Mouse (Mus musculus) limb, embryonic 11.5 days (tissue): Measurements from ENCODE around the gene Ccdc8. TPM values are rescaled to one million over a fixed set of nuclear protein-coding genes. Genes with fewer than 3 reads are reported as not detected.
A peak's percentile ranks its signal among the peaks of the same experiment; 100 is the strongest.

Experiments used
- ATAC-seq: fragments of 200-750 bp; cut with Nextera tagmentation; 2 replicates; pipeline ENCODE4 v1.8.0; 2017; ENCODE audit warnings: low read depth; ENCODE audit not compliant: insufficient number of reproducible peaks, low FRiP score, low TSS enrichment
- DNase-seq: peaks from one replicate; pipeline ENCODE4 v3.0.0-alpha.2; 2015; ENCODE audit warnings: low spot score
- H3K27ac ChIP-seq: fragments of 300-500 bp; sonication (generic); replicated peaks from 2 replicates; pipeline ENCODE4 v1.5.1; 2014; ENCODE audit warnings: low read depth, mild to moderate bottlenecking, low read length
- H3K27me3 ChIP-seq: fragments of 300-500 bp; sonication (generic); 2 replicates; pipeline ENCODE4 v1.6.1; 2014; ENCODE audit warnings: mild to moderate bottlenecking, low read length, mixed read lengths; ENCODE audit not compliant: control insufficient read depth, insufficient read depth
- H3K36me3 ChIP-seq: fragments of 300-500 bp; sonication (generic); 2 replicates; pipeline ENCODE4 v1.6.1; 2014; ENCODE audit warnings: mild to moderate bottlenecking, low read length, moderate library complexity, mixed read lengths; ENCODE audit not compliant: control insufficient read depth, insufficient read depth
- H3K4me1 ChIP-seq: fragments of 300-500 bp; sonication (generic); 2 replicates; pipeline ENCODE4 v1.6.1; 2014; ENCODE audit warnings: low read length, mixed read lengths; ENCODE audit not compliant: control insufficient read depth, insufficient read depth
- H3K4me2 ChIP-seq: fragments of 300-500 bp; sonication (generic); 2 replicates; pipeline ENCODE4 v1.6.1; 2014; ENCODE audit warnings: low read depth, mild to moderate bottlenecking, moderate library complexity; ENCODE audit not compliant: severe bottlenecking
- H3K4me3 ChIP-seq: fragments of 300-500 bp; sonication (generic); 2 replicates; pipeline ENCODE4 v1.5.1; 2014; ENCODE audit warnings: low read depth, low read length
- H3K9ac ChIP-seq: fragments of 300-500 bp; sonication (generic); 2 replicates; pipeline ENCODE4 v1.6.1; 2014; ENCODE audit warnings: mild to moderate bottlenecking, low read length
- H3K9me3 ChIP-seq: fragments of 300-500 bp; sonication (generic); 2 replicates; pipeline ENCODE4 v1.6.1; 2016; ENCODE audit warnings: low read length; ENCODE audit not compliant: control insufficient read depth
- WGBS: fragments of 180-500 bp; shearing (Covaris S2); extraction: QIAGEN DNeasy Blood & Tissue Kit; methylation state at CpG from one replicate; pipeline ENCODE4 v1.1.7; 2014; 5-methylcytosine and 5-hydroxymethylcytosine counted together
- polyA plus RNA-seq: library from polyadenylated mRNA; unstranded; fragments of >200 nt; fragmentation: Nextera tagmentation; extraction: Ambion mirVana; gene quantifications from 2 replicates; pipeline ENCODE4 v1.2.1, GENCODE M21; 2014

Gene Ccdc8
- 26.4 and 33.5 TPM in 2 replicates for polyA plus RNA-seq

DNA sequence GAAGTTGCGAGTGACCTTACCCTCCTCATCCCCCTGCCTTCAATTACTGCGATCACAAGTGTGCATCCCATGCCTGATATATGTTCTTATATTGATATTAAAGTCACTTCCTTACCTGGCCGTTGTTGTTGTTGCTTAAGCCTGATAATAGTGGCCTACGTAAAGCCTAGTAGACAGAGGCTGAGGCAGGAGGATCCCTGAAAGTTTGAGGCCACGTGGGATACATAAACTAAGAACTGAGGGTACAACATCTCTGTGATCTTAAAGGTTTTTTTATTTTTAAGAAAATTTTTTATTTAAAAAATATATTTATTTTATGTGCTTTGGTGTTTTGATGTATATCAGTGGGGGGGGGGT lies at the start of gene Ccdc8:
Ccdc8 (plus strand) TSS at position 258 of the 357 bp plus-strand sequence.
- H3K36me3 ChIP-seq: peaks cover 6% of the 10 kb centered on the region; the same call in 1 of the 2 replicates
- peak within 1 kb of the TSS; percentile 72 for H3K4me3 ChIP-seq
- ATAC-seq (no peak), DNase-seq (no peak)
- WGBS: 92% methylated on average over 5 of the region's 5 CpGs
- H3K27ac ChIP-seq: peak within 1 kb of the TSS; percentile 83
- no peaks in the 10 kb centered on the region; the same call in 1 of the 2 replicates for H3K9me3 ChIP-seq
- peaks cover 28% of the 10 kb centered on the region for H3K4me1 ChIP-seq
- no peak within 1 kb of the TSS; the same call in 1 of the 2 replicates for H3K9ac ChIP-seq
- H3K4me2 ChIP-seq: peak within 1 kb of the TSS; percentile 62
- no peaks in the 10 kb centered on the region for H3K27me3 ChIP-seq

- no peak overlapping the region for H3K4me2 ChIP-seq
- H3K9me3 ChIP-seq: no peaks in the 10 kb centered on the region
- 67% methylated on average over 4 of the region's 4 CpGs for WGBS
- no peak overlapping the region for H3K4me3 ChIP-seq
- ATAC-seq (no peak), DNase-seq (no peak)
- no peaks in the 10 kb centered on the region for H3K36me3 ChIP-seq
- H3K27me3 ChIP-seq: peaks cover 31% of the 10 kb centered on the region
- no peak overlapping the region for H3K27ac ChIP-seq
- H3K9ac ChIP-seq: no peak overlapping the region
- peaks cover 36% of the 10 kb centered on the region for H3K4me1 ChIP-seq
Measured at GRCm38 (mm10) chr7:16942861-16943260, 49.6 kb upstream of the Ccdc8 start.

GRCm38 (mm10) chr7:16944061-16944807 lies 48.3 kb upstream of the Ccdc8 start, which contains the start of gene Pnmal2:
TSS of gene Pnmal2 (plus strand) at chr7:16944682.
- H3K27me3 ChIP-seq: peaks cover 44% of the 10 kb centered on the region
- 14% methylated on average over 36 of the region's 36 CpGs for WGBS

DNA sequence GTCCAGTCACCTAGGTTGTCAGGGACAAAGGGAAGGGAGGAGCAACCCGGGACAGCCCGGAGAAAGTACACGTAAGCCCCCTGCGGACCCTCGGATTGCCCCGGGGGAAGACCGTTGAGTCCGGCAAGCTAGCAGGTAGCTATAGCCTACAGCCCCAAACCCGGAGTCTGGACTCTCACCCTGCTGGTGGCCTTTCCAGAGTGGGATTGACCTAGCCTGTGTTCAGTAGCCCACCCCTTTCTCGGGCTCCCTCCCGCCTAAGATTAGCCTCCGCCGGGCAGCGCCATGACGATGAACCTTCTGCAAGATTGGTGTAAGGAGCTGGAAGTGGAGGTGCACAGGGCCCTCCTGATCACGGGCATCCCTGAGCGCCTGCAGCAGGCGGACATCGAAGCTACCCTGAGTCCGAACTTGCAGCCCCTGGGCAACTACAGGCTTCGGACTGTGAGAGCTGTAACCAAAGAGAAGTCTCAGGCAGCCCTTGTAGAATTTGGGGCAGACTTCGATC lies 47.6 kb upstream of the Ccdc8 start:
- WGBS: 1% methylated on average over 22 of the region's 22 CpGs
- H3K9me3 ChIP-seq: no peaks in the 10 kb centered on the region
- peak overlapping the region; percentile 61 for H3K4me3 ChIP-seq
- no peak for DNase-seq
- peak overlapping the region; percentile 79 for H3K9ac ChIP-seq
- H3K27ac ChIP-seq: no peak overlapping the region
- H3K36me3 ChIP-seq: no peaks in the 10 kb centered on the region
- peak; percentile 36; the same call in 1 of the 2 replicates for ATAC-seq
- peaks cover 39% of the 10 kb centered on the region for H3K4me1 ChIP-seq
- peaks cover 50% of the 10 kb centered on the region for H3K27me3 ChIP-seq
- H3K4me2 ChIP-seq: peak overlapping the region; percentile 87

More at GRCm38 (mm10) chr7:16944061-16944807, 48.3 kb upstream of the Ccdc8 start, which contains the start of gene Pnmal2:
- H3K27ac ChIP-seq: no peak within 1 kb of the TSS
- no peaks in the 10 kb centered on the region for H3K36me3 ChIP-seq
- peak within 1 kb of the TSS; percentile 87 for H3K4me2 ChIP-seq
- H3K9ac ChIP-seq: peak within 1 kb of the TSS; percentile 79
- DNase-seq: peak; percentile 93
- H3K4me3 ChIP-seq: peak within 1 kb of the TSS; percentile 61
- peaks cover 39% of the 10 kb centered on the region for H3K4me1 ChIP-seq
- ATAC-seq: peak; percentile 90
- H3K9me3 ChIP-seq: no peaks in the 10 kb centered on the region

DNA sequence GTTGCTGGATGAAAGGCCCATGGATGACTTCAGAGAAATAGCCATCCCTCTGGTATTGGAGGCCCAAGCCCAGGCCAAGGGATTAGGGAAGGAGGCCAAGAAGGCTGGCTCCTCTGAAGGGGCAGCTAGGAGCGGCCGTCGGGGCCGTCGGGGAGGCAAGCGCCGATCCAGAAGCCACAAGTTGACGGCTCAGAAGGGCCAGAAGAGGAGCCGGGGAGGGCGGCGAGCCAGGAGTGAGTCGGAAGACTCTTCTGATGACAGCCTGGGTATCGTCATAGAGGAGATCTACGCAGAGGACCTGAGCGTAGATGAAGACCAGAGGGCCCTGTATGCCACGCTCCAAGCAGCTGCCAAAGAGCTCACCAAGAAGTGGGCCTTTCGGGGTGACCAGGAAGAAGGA lies 47.1 kb upstream of the Ccdc8 start:
- Histone ChIP-seq H3K4me2 (peak overlapping the region; percentile 87), H3K4me3 (peak overlapping the region; percentile 61), H3K27me3 (peaks cover 50% of the 10 kb centered on the region), H3K36me3 (no peaks in the 10 kb centered on the region), H3K4me1 (peaks cover 39% of the 10 kb centered on the region), H3K9me3 (no peaks in the 10 kb centered on the region), H3K27ac (no peak overlapping the region), H3K9ac (no peak overlapping the region)
- WGBS: 12% methylated on average over 17 of the region's 17 CpGs
- ATAC-seq (no peak), DNase-seq (peak; percentile 45)

GRCm38 (mm10) chr7:16946441-16947348 lies 45.8 kb upstream of the Ccdc8 start:
- Histone ChIP-seq H3K4me1 (peaks cover 36% of the 10 kb centered on the region), H3K27me3 (peaks cover 50% of the 10 kb centered on the region), H3K9ac (peak overlapping the region; percentile 53), H3K9me3 (no peaks in the 10 kb centered on the region), H3K4me3 (peak overlapping the region; percentile 33), H3K36me3 (no peaks in the 10 kb centered on the region), H3K4me2 (peak overlapping the region; percentile 58), H3K27ac (no peak overlapping the region)
- DNase-seq (no peak), ATAC-seq (no peak)
- 2% methylated on average over 46 of the region's 53 CpGs for WGBS

GRCm38 (mm10) chr7:16947349-16947895 lies 45.1 kb upstream of the Ccdc8 start:
- peaks cover 50% of the 10 kb centered on the region for H3K27me3 ChIP-seq

DNA sequence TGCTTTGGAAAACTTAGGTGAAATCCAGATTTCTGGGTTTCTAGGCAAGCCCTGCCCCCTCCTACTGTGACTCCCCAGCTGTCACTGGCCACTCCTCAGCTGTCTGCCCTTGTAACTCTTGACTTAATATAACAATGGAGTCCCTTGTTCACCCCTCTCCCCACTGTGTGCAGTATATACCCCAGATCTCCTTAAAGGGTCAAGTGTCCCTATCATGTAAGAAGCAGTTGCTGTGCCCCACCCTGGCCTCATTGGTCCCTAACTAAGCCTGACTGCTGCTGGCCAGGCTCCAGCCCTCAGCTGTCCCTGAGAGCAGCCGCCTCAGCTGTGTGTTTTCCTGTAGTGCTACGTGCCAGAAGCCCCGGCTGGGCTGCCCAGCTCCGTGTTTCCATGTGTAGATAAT lies 44.5 kb upstream of the Ccdc8 start:
- Histone ChIP-seq H3K4me2 (peak overlapping the region; percentile 58; the same call in 1 of the 2 replicates), H3K27ac (no peak overlapping the region), H3K36me3 (no peaks in the 10 kb centered on the region), H3K4me1 (peaks cover 36% of the 10 kb centered on the region), H3K9me3 (no peaks in the 10 kb centered on the region), H3K27me3 (peaks cover 50% of the 10 kb centered on the region), H3K4me3 (no peak overlapping the region), H3K9ac (no peak overlapping the region)
- 14% methylated on average over 4 of the region's 4 CpGs for WGBS
- ATAC-seq (no peak), DNase-seq (peak; percentile 43)

More at GRCm38 (mm10) chr7:16947349-16947895, 45.1 kb upstream of the Ccdc8 start:
- WGBS: 18% methylated on average over 21 of the region's 22 CpGs
- H3K4me2 ChIP-seq: peak overlapping the region; percentile 58
- DNase-seq (no peak), ATAC-seq (no peak)
- no peak overlapping the region for H3K27ac ChIP-seq
- peak overlapping the region; percentile 33 for H3K4me3 ChIP-seq
- no peaks in the 10 kb centered on the region for H3K9me3 ChIP-seq
- H3K9ac ChIP-seq: no peak overlapping the region
- H3K4me1 ChIP-seq: peaks cover 36% of the 10 kb centered on the region
- no peaks in the 10 kb centered on the region for H3K36me3 ChIP-seq
